Mouse (Mus musculus) midbrain, embryonic 14.5 days (tissue): ENCODE data around the gene Phldb2. TPM values are rescaled to one million over a fixed set of nuclear protein-coding genes. Genes with fewer than 3 reads are reported as not detected.

Source experiments
- ATAC-seq: fragments of 200-750 bp; cut with Nextera tagmentation; 2 replicates; pipeline ENCODE4 v1.8.0; 2017; ENCODE audit warnings: moderate number of reproducible peaks, moderate library complexity; ENCODE audit not compliant: low FRiP score, low TSS enrichment
- DNase-seq: peaks from one replicate; pipeline ENCODE4 v3.0.0-alpha.2; 2015
- H3K27ac ChIP-seq: fragments of 300-500 bp; sonication (generic); replicated peaks from 2 replicates; pipeline ENCODE4 v1.5.1; 2014; ENCODE audit warnings: mild to moderate bottlenecking, low read depth, low read length, moderate library complexity
- H3K27me3 ChIP-seq: fragments of 300-500 bp; sonication (generic); 2 replicates; pipeline ENCODE4 v1.6.1; 2014; ENCODE audit warnings: low read length, control low read depth, mixed read lengths; ENCODE audit not compliant: control insufficient read depth, insufficient read depth
- H3K36me3 ChIP-seq: fragments of 300-500 bp; sonication (generic); 2 replicates; pipeline ENCODE4 v1.6.1; 2014; ENCODE audit warnings: low read length, control low read depth; ENCODE audit not compliant: control insufficient read depth, insufficient read depth
- H3K4me1 ChIP-seq: fragments of 300-500 bp; sonication (generic); 2 replicates; pipeline ENCODE4 v1.6.1; 2014; ENCODE audit warnings: mild to moderate bottlenecking, antibody characterized with exemption, low read length, control low read depth; ENCODE audit not compliant: control insufficient read depth, insufficient read depth
- H3K4me2 ChIP-seq: fragments of 300-500 bp; sonication (generic); 2 replicates; pipeline ENCODE4 v1.6.1; 2014; ENCODE audit warnings: mild to moderate bottlenecking, low read length, moderate library complexity
- H3K4me3 ChIP-seq: fragments of 300-500 bp; sonication (generic); replicated peaks from 2 replicates; pipeline ENCODE4 v1.5.1; 2014; ENCODE audit warnings: low read depth, low read length
- H3K9ac ChIP-seq: fragments of 300-500 bp; sonication (generic); replicated peaks from 2 replicates; pipeline ENCODE4 v1.6.1; 2014; ENCODE audit warnings: mild to moderate bottlenecking, low read length, moderate library complexity
- H3K9me3 ChIP-seq: fragments of 300-500 bp; sonication (generic); 2 replicates; pipeline ENCODE4 v1.6.1; 2016; ENCODE audit warnings: low read length, control low read depth, mixed read lengths; ENCODE audit not compliant: control insufficient read depth
- WGBS: fragments of 180-500 bp; shearing (Covaris S2); extraction: QIAGEN DNeasy Blood & Tissue Kit; methylation state at CpG from one replicate; pipeline ENCODE4 v1.1.7; 2014; 5-methylcytosine and 5-hydroxymethylcytosine counted together
- polyA plus RNA-seq: library from polyadenylated mRNA; unstranded; fragments of >200 nt; fragmentation: Nextera tagmentation; extraction: Ambion mirVana; gene quantifications from 2 replicates; pipeline ENCODE4 v1.2.1, GENCODE M21; 2014

The Phldb2 gene
- polyA plus RNA-seq, 1 experiment from 2014 or later = 6.4 TPM

DNA sequence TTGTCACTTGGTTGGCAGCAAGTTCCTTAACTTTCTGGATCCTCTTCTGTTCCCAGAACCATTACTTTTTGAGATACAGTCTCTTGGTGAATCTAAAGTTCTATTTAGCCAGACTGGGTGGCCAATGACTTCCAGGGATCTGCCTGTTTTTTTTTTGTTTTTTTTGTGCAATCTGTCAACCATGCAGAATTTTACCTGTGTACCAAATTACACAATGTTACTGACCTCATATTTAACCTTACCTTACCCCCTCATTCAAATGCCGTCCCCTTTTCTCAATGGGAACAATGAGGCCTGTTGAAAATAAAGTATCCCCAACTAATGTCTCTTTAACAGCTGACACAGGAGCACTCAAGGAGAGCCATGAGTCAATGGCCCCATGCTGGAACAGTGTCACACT is 22.9 kb upstream of the Phldb2 start:
- WGBS = 75% methylated on average over 1 of the region's 1 CpGs
- DNase-seq = no peak
- H3K27me3 ChIP-seq = no peaks in the 10 kb centered on the region
- no peak overlapping the region for H3K9ac ChIP-seq
- H3K4me2 ChIP-seq = no peak overlapping the region
- no peak for ATAC-seq
- no peaks in the 10 kb centered on the region; the same call in 1 of the 2 replicates for H3K36me3 ChIP-seq
- no peak overlapping the region for H3K4me3 ChIP-seq
- H3K4me1 ChIP-seq = no peaks in the 10 kb centered on the region
- H3K27ac ChIP-seq = no peak overlapping the region
- no peaks in the 10 kb centered on the region for H3K9me3 ChIP-seq

DNA sequence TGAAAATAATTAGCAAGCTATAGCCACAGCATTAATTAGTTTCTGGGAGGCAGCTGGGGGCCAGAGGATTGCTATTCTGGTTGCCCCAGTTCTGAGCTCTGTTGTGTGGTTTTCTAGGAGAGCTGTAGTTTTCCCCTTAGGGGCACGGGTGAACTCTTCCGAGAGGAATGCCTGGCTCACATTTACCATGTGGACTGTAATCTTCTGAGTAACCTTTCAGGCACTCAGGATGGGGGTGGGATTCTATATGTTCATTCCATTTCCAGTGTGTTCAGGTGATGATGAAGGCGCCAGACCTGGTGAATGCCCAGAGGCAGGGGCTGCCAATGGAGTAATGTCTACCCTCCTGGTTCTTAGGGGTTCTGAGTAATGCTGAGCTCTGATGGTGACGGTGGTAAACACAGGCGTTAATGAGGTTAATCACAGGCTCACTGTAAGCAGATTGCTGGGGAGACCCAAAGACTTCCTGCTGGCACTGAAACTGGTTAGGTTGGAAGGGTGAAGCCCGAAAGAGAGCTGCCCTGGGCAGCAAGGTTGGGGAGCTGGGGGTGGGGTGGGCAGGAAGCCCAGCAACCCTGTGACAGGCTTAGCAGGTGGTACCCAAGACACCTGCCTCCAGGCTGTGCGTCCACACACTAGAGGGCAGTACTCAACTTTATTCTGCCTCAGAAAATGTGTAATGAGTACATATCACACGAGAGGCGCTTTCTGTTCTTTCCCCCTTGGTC is 20.7 kb upstream of the Phldb2 start:
- no peak overlapping the region for H3K4me2 ChIP-seq

DNA sequence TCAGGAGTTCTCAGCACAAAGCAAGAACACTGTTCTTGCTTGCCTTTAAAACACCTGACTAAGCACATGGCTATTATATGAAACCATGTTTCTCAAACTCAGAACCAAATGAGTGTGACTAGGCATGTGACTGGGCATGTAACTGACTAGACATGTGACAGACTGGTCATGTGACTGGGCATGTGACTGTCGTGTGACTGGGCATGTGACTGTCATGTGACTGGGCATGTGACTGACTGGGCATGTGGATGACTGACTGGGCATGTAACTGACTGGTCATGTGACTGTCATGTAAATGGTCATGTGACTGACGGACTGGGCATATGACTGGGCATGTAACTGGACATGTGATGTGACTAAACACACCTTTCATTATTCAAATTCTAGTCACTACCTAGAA is 16.8 kb upstream of the Phldb2 start:
- H3K36me3 ChIP-seq = no peaks in the 10 kb centered on the region
- H3K4me1 ChIP-seq = no peaks in the 10 kb centered on the region
- H3K27ac ChIP-seq = no peak overlapping the region
- H3K9ac ChIP-seq = no peak overlapping the region
- H3K27me3 ChIP-seq = no peaks in the 10 kb centered on the region
- H3K4me3 ChIP-seq = no peak overlapping the region
- ATAC-seq (0 out of 2 replicates have a peak, but pooled peaks have one; percentile 24), DNase-seq (no peak)
- H3K9me3 ChIP-seq = no peaks in the 10 kb centered on the region
- 92% methylated on average over 2 of the region's 2 CpGs for WGBS
- no peak overlapping the region for H3K4me2 ChIP-seq

More for the DNA sequence above, 20.7 kb upstream of the Phldb2 start:
- WGBS = 72% methylated on average over 9 of the region's 9 CpGs
- H3K36me3 ChIP-seq = no peaks in the 10 kb centered on the region; the same call in 1 of the 2 replicates
- H3K27ac ChIP-seq = no peak overlapping the region
- 0 out of 2 replicates have a peak, but pooled peaks have one; percentile 15 for ATAC-seq
- DNase-seq = peak; percentile 15
- no peaks in the 10 kb centered on the region for H3K9me3 ChIP-seq
- no peak overlapping the region for H3K9ac ChIP-seq
- H3K27me3 ChIP-seq = no peaks in the 10 kb centered on the region
- no peak overlapping the region for H3K4me3 ChIP-seq
- H3K4me1 ChIP-seq = no peaks in the 10 kb centered on the region

DNA sequence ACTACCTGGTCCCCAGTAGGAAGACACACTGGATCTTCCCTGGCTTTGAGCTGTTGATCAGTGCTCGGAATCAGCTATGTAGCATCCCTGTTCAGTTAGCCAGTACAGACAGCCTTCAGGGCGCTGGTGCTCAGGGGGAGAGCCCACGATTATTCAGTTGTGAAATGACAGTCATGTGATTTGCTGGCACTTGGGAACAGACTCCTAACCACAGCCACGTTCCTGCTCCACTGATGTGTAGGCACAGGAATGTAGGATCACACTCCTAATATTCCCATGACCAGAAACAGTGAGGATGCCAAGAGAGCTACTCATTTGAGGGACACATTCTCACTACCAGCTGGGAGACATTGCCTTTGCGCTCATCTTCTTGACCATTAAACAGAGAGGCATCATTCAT is 15.3 kb upstream of the Phldb2 start:
- Histone ChIP-seq H3K4me3 (no peak overlapping the region), H3K36me3 (no peaks in the 10 kb centered on the region), H3K27me3 (no peaks in the 10 kb centered on the region), H3K4me1 (no peaks in the 10 kb centered on the region), H3K9me3 (no peaks in the 10 kb centered on the region), H3K27ac (no peak overlapping the region), H3K9ac (no peak overlapping the region), H3K4me2 (no peak overlapping the region)
- WGBS = 70% methylated on average over 5 of the region's 5 CpGs
- ATAC-seq (no peak), DNase-seq (no peak)

DNA sequence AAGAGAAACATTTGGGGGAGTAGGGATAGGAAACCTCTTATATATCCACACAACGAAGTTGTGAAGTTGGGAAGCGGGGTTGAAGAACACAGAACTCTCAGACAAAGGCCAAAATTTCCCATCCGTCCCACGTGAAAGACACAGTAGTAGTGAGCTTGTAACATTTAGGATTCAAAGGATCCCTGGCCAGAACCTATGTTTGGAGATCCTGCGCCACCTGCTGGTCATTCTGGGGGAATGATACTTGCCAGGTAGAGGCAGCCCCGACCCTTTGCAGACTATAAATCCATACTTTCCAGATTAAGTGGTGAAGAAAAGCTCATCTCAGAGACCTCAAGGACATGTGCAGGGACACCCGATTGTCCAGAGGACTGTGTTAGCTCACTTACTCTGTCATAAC is 14.1 kb upstream of the Phldb2 start:
- 11% methylated on average over 7 of the region's 7 CpGs for WGBS
- Histone ChIP-seq H3K27ac (no peak overlapping the region), H3K9me3 (no peaks in the 10 kb centered on the region), H3K4me2 (no peak overlapping the region), H3K36me3 (no peaks in the 10 kb centered on the region), H3K4me3 (no peak overlapping the region), H3K4me1 (no peaks in the 10 kb centered on the region), H3K9ac (no peak overlapping the region), H3K27me3 (no peaks in the 10 kb centered on the region)
- DNase-seq (peak; percentile 91), ATAC-seq (peak; percentile 85; the same call in 1 of the 2 replicates)

DNA sequence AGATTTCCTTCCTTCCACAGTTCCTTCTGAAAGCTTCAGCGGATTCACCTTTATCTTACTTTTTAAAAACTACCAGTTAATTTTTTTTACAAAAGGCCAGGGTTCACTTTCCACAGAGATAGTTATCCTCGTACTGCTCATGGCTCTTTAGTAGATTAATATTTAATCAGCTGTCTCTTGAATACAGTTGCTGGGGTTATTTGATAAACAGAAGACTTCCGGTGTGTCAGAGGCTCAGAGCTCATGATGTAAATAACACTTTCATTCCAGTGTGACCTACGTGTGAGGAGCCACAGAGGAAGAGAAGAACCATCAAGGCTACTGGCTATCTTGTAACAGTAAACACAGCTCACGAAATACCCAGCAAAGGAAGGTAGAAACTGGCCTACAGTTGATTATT is 13.2 kb upstream of the Phldb2 start:
- DNase-seq = no peak
- H3K4me2 ChIP-seq = no peak overlapping the region
- 77% methylated on average over 5 of the region's 5 CpGs for WGBS
- ATAC-seq = no peak
- H3K9me3 ChIP-seq = no peaks in the 10 kb centered on the region
- no peak overlapping the region for H3K4me3 ChIP-seq
- no peak overlapping the region for H3K27ac ChIP-seq
- no peaks in the 10 kb centered on the region for H3K27me3 ChIP-seq
- H3K36me3 ChIP-seq = no peaks in the 10 kb centered on the region
- H3K4me1 ChIP-seq = no peaks in the 10 kb centered on the region
- no peak overlapping the region for H3K9ac ChIP-seq

DNA sequence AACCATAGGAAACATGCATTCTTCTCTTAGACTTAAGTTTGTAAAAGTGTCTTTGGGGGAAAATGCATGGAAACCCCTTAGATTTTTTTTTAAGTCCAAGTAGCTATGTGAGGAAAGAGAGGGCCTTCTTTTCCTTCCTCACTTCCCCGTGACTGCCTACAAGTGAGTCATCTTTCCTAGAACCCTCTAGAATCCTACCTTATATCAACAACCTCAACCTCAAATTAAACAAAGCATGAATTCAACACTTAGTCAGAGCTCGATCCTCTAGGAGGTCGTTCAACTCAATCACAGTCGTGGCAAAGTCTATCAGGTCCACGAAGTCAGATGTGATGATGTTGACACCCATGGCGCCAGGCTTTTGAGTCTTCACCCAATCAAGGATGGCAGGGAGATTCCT is 11.4 kb upstream of the Phldb2 start:
- Histone ChIP-seq H3K4me1 (no peaks in the 10 kb centered on the region), H3K36me3 (no peaks in the 10 kb centered on the region), H3K27me3 (no peaks in the 10 kb centered on the region), H3K9ac (no peak overlapping the region), H3K4me2 (no peak overlapping the region), H3K4me3 (no peak overlapping the region), H3K27ac (no peak overlapping the region), H3K9me3 (no peaks in the 10 kb centered on the region)
- DNase-seq (no peak), ATAC-seq (no peak)
- 91% methylated on average over 6 of the region's 6 CpGs for WGBS

DNA sequence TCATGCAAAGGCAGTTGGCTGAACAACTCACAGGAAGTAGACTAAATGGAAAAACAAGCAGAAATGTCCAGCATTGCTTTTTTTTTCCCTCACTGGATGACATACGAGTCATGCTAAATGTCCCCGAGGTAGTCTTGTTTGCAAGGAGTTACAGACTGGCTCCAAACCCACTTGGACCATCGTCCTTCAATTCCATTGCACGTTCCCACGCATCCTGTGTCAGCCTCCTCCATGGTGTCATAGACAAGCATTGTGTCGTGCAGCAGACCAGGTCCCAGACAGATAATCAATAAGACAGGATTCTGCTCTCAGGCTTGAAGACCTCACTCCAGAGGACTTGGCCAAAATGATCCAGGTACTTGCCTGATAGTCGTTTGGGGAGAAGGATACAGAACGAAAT is 10.4 kb upstream of the Phldb2 start:
- no peak for DNase-seq
- no peaks in the 10 kb centered on the region for H3K36me3 ChIP-seq

DNA sequence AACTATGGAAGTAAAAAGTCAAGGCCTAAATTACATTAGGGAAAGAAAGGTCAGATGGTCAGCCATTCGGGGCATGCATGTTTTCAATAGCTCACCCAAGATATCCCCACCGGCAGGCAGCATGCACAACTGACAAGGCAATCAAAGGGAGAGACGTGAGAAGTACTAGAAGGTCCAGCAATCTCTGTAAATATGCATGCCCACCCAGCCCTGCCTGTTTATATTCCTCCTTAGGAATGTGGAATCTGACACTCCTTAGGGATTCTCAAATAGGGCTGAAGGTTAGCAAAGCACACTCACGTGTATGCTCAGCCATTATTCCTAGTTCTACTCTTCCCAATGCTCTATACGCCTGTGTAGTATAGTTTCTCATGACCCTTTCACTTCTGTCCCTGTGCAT is 9.7 kb upstream of the Phldb2 start:
- 79% methylated on average over 5 of the region's 5 CpGs for WGBS
- H3K4me1 ChIP-seq = no peaks in the 10 kb centered on the region
- ATAC-seq (no peak), DNase-seq (no peak)
- H3K4me2 ChIP-seq = no peak overlapping the region
- H3K9me3 ChIP-seq = no peaks in the 10 kb centered on the region
- no peak overlapping the region for H3K4me3 ChIP-seq
- no peaks in the 10 kb centered on the region for H3K36me3 ChIP-seq
- no peak overlapping the region for H3K27ac ChIP-seq
- no peak overlapping the region for H3K9ac ChIP-seq
- H3K27me3 ChIP-seq = no peaks in the 10 kb centered on the region

More for the DNA sequence above, 10.4 kb upstream of the Phldb2 start:
- Histone ChIP-seq H3K4me3 (no peak overlapping the region), H3K4me2 (no peak overlapping the region), H3K9ac (no peak overlapping the region), H3K4me1 (no peaks in the 10 kb centered on the region), H3K27me3 (no peaks in the 10 kb centered on the region), H3K9me3 (no peaks in the 10 kb centered on the region), H3K27ac (no peak overlapping the region)
- WGBS = 92% methylated on average over 8 of the region's 8 CpGs
- no peak for ATAC-seq
